Mouse (Mus musculus) splenic B cell, adult 2 months (primary cell): ENCODE results near the gene Edem1.
"Not testable (repeated sequence)": the region's sequence is repeated elsewhere in the genome, so short reads cannot be mapped to it uniquely, and the experiment has no call there.

Experiments
- DNase-seq: peaks from one replicate; pipeline ENCODE4 v3.0.0-alpha.2; 2011; ENCODE audit warnings: low read depth, low spot score
- H3K27me3 ChIP-seq: 2 replicates; pipeline ENCODE4 v1.6.1; 2012; ENCODE audit warnings: mild to moderate bottlenecking, low read length, moderate library complexity, mixed read lengths; ENCODE audit not compliant: control insufficient read depth, poor library complexity, insufficient read depth, severe bottlenecking
- H3K36me3 ChIP-seq: 2 replicates; pipeline ENCODE4 v1.6.1; 2012; ENCODE audit warnings: mild to moderate bottlenecking, low read length, moderate library complexity, mixed read lengths; ENCODE audit not compliant: control insufficient read depth, poor library complexity, insufficient read depth, severe bottlenecking

The Edem1 gene

GRCm38 (mm10) chr6:108839432-108839831 is 11.0 kb downstream of the Edem1 start:
- DNase-seq = no peak
- H3K36me3 ChIP-seq = peaks cover 8% of the 10 kb centered on the region
- H3K27me3 ChIP-seq = no peaks in the 10 kb centered on the region

- DNase-seq = no peak
- H3K36me3 ChIP-seq = peaks cover 8% of the 10 kb centered on the region
- H3K27me3 ChIP-seq = no peaks in the 10 kb centered on the region
Measured at GRCm38 (mm10) chr6:108840861-108841640, 12.6 kb downstream of the Edem1 start.

- no peak for DNase-seq
- no peaks in the 10 kb centered on the region for H3K27me3 ChIP-seq
- H3K36me3 ChIP-seq = peaks cover 5% of the 10 kb centered on the region
Measured at GRCm38 (mm10) chr6:108843664-108844063, 15.2 kb downstream of the Edem1 start.

GRCm38 (mm10) chr6:108844093-108844492 is 15.7 kb downstream of the Edem1 start:
- DNase-seq = no peak
- no peaks in the 10 kb centered on the region for H3K27me3 ChIP-seq
- H3K36me3 ChIP-seq = peaks cover 5% of the 10 kb centered on the region

GRCm38 (mm10) chr6:108844771-108845170 is 16.3 kb downstream of the Edem1 start:
- Histone ChIP-seq H3K27me3 (no peaks in the 10 kb centered on the region), H3K36me3 (peaks cover 2% of the 10 kb centered on the region)
- DNase-seq = no peak

GRCm38 (mm10) chr6:108852088-108852670 is 23.7 kb downstream of the Edem1 start:
- no peaks in the 10 kb centered on the region for H3K27me3 ChIP-seq
- H3K36me3 ChIP-seq = peaks cover 28% of the 10 kb centered on the region
- no peak for DNase-seq

- DNase-seq = no peak
- Histone ChIP-seq H3K36me3 (peaks cover 25% of the 10 kb centered on the region), H3K27me3 (no peaks in the 10 kb centered on the region)
Measured at GRCm38 (mm10) chr6:108852986-108853385, 24.5 kb downstream of the Edem1 start.

- H3K36me3 ChIP-seq = peaks cover 8% of the 10 kb centered on the region
- no peaks in the 10 kb centered on the region for H3K27me3 ChIP-seq
- DNase-seq = no peak
Measured at GRCm38 (mm10) chr6:108858583-108858982, 30.1 kb downstream of the Edem1 start.

- Histone ChIP-seq H3K36me3 (peaks cover 3% of the 10 kb centered on the region; the same call in 1 of the 2 replicates), H3K27me3 (no peaks in the 10 kb centered on the region)
- DNase-seq = no peak
Measured at GRCm38 (mm10) chr6:108861226-108861625, 32.8 kb downstream of the Edem1 start.

- H3K36me3 ChIP-seq = peaks cover 3% of the 10 kb centered on the region; the same call in 1 of the 2 replicates
- DNase-seq = no peak
- H3K27me3 ChIP-seq = no peaks in the 10 kb centered on the region
Measured at GRCm38 (mm10) chr6:108862548-108862947, 34.1 kb downstream of the Edem1 start.

- DNase-seq = no peak
- no peaks in the 10 kb centered on the region for H3K27me3 ChIP-seq
- H3K36me3 ChIP-seq = no peaks in the 10 kb centered on the region
Measured at GRCm38 (mm10) chr6:108866317-108866716, 37.9 kb downstream of the Edem1 start.

- DNase-seq = not testable (repeated sequence)
Measured at GRCm38 (mm10) chr6:108869031-108869430, 40.6 kb downstream of the Edem1 start.

GRCm38 (mm10) chr6:108870421-108870820 is 42.0 kb downstream of the Edem1 start:
- Histone ChIP-seq H3K27me3 (no peaks in the 10 kb centered on the region), H3K36me3 (no peaks in the 10 kb centered on the region)
- DNase-seq = no peak

More at GRCm38 (mm10) chr6:108869031-108869430, 40.6 kb downstream of the Edem1 start:
- H3K27me3 ChIP-seq, H3K36me3 ChIP-seq: not testable (repeated sequence)

- no peaks in the 10 kb centered on the region for H3K27me3 ChIP-seq
- DNase-seq = no peak
- H3K36me3 ChIP-seq = no peaks in the 10 kb centered on the region
Measured at GRCm38 (mm10) chr6:108871251-108871650, 42.8 kb downstream of the Edem1 start.

GRCm38 (mm10) chr6:108875344-108875743 is 46.9 kb downstream of the Edem1 start:
- no peaks in the 10 kb centered on the region for H3K27me3 ChIP-seq
- H3K36me3 ChIP-seq = no peaks in the 10 kb centered on the region
- DNase-seq = no peak
